Mouse (Mus musculus): ENCODE measurements around the gene Klhl8.

Gene Klhl8

DNA sequence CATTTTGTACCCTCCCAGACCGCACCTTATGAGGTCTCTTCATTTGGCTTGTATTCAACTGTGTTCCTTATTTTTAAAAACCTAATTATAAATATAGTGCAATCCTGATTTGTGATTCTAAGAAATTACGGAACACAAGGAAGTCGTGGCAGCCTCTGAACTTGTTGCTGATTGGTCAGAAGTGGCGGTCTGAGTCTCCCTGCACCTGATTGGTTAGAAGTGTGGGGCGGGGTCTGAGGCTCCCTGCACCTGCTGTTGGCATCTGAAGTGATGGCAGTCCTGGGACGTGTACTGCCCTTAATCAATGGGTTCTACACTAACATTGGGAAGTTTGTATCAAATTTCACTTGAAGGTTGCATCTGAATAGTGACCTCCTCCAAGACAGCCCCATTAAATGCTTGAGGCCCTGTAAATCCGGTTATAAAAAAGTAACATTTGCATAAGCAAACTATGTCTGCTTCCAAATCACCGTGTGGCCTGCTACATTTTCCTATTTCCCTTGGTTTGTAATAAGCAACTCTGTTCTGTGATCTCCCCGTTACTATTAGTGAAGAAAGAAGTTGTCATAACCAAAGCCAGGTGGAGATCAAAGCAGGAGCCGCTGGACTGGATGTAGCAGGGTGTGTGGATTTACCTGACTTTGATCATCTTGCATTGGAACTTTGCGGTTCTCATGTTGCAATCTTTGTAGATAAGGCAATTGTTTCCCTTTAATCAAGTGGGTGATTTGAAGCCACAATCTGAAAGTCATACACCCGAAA is 5.7 kb upstream of the Klhl8 start:
- no peak for DNase-seq (ENCODE audit: low spot score)

DNA sequence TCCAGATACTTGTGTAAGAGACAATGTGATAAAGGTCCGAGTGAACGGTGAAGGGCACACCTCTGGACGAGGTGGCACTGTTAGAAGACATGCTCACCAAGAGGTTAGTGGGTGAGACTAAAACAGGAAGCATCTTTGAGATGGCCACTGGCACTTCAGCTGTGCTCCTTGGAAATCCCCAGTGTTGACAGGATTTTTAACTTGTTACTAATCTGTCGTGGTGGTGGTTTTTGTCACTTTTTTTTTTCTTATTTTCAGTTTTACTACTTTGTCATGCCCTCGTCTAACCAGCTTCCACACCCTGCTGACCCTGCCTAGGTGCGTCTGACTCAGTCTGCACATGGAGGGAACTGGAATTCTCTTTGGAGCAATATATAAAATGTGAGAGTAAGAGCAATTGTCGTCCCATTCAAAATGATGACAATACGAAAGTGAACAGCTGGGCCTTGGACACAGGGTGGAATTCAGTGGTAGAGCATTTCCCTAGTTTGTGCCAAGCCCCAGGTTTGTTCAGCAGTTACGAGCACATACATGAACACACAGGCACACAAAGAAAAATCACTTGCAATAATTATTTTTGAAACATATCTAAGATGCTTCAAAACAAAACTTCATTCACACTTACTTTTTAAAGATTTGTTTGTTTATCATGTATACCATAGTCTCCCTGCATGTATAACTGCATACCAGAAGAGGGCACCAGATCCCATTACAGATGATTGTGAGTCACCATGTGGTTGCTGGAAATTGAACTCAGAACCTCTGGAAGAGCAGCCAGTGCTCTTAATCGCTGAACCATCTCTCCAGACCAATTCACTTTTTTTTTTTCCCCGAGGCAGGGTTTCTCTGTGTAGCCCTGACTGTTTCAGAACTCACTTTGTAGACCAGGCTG is 3.5 kb upstream of the Klhl8 start:
- DNase-seq (ENCODE audit: low spot score) = no peak

DNA sequence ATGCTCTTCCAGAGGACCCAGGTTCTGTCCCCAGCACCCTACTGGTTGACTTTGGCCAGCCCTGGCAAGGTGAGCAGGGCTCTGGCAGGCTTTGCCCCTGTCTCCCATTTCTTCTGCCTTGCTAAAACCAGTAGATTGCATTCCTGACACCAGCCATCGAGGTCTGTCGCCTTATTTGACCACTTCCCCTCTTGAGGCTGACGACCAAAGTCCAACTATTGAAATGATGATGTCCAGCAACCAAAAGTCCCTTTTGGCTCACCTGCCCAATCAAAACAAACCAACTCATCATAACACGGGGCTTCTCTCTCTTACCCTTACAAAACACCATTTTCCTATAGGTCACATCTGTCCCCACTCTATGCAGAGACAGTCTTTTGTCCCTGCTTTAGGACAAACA is 2.1 kb upstream of the Klhl8 start:
- no peak for DNase-seq (ENCODE audit: low spot score)

DNA sequence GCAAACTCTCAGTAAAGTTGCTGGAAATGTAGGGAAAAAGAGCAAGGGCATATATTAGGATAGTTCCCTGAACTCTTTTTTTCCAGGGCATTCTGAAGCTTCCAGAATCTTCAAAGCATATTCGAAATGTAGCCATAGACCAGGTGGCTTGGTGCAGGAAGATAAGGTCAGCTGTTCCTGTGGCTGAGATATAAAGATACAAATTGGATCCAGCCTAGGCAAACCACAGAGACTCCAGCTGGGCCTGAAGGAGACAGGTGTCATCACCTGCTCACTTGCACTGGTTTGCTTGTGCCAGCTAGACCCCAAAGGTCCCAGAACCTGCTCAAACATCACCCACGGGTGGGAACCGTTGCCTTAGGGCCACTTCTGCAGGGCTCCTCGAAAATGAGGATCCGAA is 496 bp upstream of the Klhl8 start:
- no peak for DNase-seq (ENCODE audit: low spot score)

DNA sequence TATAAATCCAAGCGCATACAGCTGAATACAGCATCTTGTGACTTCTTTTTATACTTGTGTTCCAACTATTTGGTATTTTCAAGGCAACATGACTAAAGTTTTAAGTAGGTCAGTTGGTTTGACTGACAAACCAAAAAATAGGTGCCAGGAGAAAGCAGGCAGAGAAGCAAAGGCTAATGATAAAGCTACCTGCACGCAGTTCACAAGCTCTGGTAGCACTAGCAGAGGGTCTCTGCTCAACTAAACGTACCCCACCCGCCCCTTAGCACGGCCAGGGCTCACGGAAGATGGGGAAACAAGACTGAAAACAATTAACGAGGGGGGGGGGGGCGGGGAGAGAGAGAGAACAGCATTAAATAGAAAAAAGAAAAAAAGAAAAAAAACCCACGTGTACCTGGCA is 903 bp downstream of the Klhl8 start:
- DNase-seq (ENCODE audit: low spot score) = no peak

DNA sequence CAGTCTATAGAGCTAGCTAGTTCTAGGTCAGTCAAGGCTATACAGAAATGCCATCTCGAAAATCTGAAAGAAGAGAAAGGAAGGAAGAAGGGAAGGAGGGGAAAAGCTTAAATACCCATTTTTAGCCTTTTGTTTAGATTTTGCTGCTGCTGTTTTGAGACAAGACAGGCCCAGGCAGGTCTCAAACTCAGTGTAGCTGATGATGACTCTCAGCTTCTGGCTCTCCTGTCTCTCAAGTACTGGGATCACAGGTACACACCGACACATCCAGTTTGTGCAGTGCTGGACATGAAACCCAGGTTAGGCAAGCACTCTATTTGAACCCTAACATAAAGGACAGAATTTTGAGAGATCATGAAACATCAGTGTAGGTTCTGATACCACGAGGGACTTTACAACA is 1.6 kb downstream of the Klhl8 start:
- DNase-seq (ENCODE audit: low spot score) = no peak

DNA sequence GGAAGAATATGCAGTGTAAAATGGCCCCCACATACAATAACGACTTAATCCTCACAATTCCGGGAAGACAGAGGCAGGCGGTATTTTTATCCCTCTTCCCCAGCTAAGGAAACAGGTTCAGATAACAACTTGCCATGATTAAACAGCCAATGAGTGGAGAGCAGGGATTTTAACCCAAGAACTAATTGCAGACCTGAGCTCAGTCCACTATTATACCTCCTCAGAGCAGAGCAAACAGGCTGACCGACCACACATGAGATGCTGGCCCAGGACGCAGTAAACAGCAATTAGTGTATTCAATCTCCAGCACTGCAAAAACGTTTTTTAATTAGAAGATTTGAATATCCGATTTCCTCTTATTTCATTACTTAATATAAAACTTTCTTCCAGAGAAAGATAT is 2.2 kb downstream of the Klhl8 start:
- DNase-seq (ENCODE audit: low spot score) = no peak

DNA sequence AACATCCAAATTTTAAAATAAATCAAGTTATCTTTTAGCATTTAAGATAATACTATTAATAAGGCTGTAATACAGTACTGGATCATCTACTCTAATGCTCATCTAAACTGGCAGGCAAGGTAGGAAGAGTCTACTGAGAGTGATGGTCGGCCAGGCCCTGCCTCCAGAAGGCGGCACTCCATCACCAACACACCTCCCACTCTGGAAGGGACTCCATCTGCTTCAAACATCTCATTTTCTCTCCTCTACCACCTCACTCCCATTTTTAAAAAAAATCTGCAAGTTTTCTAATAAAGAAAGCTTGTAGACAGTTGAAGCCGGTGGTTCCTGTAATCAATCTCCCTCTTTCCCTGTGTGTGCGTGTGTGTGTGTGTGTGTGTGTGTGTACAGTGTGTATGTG is 3.2 kb downstream of the Klhl8 start:
- DNase-seq (ENCODE audit: low spot score) = no peak

DNA sequence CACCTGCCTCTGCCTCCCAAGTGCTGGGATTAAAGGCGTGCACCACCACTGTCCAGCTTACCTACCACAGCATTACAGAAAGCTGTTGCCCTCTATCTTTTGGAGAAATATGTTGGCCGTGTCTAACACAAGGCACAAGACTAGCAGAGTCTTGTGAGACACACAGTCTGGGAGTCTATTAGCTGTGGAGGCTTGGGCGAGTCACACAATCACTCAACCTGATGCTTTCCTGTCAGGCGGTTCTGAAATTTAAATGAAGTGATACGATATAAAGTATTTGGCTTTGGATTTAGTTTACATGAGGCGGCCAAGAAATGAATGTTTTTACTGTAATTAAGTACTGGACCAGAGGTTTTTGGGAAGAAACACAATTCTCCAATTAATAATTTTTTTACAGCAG is 4.9 kb downstream of the Klhl8 start:
- no peak for DNase-seq (ENCODE audit: low spot score)

DNA sequence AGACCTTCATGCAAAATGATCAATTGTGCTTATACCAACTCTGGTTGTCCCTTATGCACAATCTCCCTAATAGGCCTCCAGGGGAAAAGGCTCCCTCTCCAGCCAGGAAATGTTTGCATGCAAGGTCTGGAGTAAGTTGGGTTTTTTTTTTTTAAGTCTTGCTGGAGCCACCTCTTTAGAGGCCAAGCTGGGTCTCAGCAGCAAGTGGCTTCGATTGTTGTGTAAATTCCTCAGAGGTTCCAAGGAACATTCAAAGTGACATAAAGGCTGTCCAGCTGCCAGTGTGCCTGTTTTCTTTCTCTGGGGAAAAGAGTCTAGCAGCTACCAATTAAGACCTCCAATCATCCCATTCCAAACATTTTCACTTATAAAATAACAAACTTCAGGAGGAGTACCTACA is 12.7 kb downstream of the Klhl8 start:
- DNase-seq (ENCODE audit: low spot score) = no peak

DNA sequence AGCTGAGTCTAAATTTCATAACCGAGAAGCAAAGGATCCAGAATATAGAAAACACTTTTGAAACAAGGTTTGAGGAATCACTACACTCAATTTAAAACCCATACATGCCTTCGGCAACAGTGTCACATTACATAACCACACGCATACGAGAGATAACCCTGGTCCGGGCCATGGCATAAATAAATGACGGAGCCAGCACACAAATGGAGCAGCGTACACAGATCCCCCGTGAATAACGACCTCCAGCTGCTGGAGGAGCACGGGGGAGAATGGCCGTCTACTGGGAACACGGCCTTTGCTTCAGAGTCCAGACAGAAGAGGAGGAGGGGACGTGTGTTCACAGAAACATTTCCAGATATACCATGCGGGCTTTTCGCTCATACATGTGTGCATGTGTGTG is 21.3 kb downstream of the Klhl8 start:
- DNase-seq (ENCODE audit: low spot score) = no peak

DNA sequence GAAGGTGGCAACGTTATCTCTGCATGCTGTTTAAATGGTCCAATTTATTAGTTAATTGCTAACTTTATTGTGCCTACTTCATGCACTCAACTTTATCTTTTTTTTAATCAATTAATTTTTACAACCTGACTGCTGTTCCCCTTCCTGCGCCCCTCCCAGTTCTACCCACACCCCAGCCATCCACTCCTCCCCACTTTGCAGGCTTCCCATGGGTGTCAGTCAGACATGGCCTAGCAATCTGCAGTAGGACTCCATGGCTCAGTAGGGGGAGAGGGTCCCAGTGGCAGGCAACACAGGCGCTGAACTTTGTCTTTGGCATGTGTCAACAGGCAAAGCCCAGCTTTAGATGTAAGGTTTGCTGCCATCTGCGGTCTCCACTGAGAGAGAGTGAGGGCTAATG is 47.3 kb downstream of the Klhl8 start:
- DNase-seq (ENCODE audit: low spot score) = no peak

DNA sequence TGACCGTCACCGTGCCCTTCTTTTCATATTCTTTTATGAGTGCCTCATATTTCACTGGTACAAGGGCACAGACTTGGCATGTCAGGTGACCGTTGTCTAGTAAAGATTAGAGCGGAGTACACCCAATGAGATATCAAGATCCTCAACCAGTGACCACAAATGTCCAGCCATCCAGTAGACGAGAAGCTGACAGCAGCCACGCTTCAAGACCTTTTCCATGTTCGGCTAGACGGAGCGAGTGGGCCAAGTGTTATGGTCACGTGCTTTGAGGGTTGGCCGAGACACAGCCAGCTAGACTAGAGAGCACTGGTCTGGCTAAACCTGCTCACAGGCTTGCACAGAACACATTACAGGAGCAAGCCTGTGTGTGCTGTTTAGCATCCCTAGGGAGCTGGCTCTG is 50.4 kb downstream of the Klhl8 start:
- DNase-seq (ENCODE audit: low spot score) = no peak

DNA sequence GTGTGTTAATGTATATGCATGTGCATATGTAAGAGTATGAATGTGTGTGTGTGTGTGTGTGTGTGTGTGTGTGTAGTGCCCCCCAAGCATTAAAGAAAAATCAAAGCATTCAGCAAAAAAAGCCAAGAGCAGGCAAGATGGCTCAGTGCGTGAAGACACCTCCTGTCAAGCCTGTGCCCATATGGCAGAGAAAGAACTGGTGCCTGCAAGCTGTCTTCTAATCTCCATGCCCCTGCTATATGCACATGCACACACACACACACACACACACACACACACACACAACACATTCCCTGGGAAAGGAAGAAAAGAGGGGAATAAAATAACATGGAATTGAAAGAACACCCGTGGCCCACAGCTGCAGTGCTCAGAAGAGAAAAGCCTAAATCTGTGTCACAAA is 53.9 kb downstream of the Klhl8 start:
- DNase-seq (ENCODE audit: low spot score) = no peak

DNA sequence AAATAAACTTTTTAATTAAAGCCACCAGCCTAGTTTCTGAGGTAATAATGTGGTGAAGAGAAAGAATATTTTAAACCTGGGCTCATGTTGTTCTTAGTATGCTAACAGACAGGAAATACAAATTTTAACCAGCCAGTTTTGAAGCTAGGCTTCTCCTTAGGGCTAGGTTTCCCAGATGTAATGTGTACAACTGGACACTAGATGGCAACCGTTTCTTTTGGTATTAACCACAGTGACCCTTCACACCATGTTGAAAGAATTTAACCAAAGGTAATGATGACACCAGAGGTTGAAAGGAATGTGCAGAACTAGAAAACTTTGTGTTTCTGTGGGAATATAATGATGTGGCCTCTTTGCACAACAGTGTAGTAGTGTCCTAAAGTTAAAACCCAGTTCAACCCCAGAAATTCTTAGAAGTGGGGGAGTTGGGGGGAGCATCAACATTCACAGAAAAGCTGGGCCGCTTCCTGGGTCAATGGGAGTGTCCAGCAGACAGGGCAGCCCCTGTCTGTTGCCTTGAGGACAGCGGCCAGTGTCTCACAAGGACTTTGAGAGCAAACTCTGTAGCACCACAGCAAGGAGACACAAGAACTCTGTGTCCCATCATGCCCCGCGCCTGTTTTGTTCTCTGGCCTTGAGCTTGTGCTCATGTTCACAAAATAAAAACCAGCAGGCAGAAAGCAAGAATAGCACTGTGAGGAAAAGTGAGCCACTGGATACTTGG is 54.6 kb downstream of the Klhl8 start:
- DNase-seq (ENCODE audit: low spot score) = peak; percentile 86

DNA sequence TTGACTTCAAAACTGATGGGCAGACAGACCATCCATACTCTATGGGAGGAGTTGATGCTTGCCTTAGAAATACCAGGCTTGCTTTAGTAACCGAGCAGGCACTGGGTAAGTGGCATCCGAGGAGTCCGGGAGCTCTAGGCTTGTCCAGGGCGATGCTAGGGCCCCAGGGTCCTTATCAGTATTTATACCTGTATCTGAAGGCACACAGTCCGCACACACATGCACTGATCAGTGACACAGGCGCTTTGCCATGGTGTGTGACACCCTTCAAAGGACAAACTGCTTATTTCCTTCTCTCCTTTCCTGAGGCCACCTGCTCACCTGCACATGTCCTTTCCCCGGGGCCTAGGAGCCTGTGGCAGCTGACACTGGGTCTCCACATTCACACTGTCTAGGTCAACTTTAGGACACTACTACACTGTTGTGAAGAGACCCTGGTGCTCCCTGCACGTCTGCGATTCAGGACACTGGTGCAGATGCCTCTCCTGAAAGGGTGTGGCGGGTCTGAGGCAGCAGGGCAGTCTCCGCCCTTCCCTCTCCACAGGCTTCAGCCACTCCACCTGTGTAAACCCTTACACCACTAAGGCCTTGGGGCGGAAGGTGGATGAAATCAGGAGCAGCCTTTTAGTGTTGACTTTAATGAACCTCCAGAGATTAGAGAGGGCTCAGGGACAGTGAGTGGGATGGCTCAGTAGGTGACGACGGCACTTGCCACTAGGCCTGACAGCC is 55.4 kb downstream of the Klhl8 start:
- DNase-seq (ENCODE audit: low spot score) = no peak

DNA sequence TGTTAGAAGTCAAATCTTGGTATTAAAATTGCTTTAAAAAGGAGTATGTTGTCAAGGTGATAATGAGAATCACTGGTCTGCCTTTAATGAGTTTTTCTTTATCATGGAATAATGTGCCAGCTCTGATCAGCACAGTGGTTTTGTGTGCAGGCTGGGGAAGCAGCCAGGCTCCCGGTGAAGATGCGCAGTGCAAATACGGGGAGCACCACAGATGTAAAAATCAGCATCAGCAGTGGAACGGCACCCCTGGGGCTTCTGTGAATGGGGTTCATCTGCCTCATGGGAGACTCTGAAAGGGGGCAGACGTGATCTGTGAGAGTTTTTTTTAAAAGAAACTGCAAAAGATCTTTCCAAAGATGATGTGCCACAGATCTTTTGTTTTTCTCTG is 56.3 kb downstream of the Klhl8 start:
- DNase-seq (ENCODE audit: low spot score) = no peak

DNA sequence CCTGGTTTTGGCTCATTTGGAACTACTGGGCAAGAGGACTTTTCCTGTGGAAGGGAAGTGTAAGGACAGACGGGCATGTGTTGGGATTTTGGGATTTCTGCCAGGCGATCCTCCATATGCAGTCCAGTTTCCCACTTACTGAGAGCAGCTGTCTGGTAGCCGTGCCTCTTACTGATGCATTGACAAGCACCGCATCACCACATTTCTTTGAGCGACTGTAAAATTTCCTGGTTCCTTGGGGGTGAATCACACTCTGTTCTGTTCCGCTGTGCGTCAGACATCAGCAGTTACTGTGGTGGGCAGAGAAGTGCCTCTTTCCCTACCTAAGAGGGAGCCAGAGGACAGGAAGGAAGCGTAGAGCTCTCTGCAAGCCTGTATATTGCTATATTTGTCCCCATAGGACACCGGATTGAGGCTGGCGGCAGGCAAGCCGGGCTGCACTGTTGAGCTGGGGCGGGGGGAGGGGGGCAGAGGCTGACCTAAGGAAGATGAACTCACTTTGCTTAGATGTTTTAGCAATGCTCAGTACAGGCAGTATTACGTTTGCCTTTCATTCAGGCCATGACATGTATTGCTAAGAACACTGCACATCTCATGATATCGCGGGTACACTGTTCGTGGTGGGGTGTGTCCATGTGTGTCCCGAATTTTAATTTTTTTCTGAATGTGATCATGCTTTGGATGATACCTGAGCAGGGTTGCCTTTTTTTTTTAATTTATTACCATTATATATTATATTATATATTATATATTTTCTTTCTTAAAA is 56.8 kb downstream of the Klhl8 start:
- no peak for DNase-seq (ENCODE audit: low spot score)

DNA sequence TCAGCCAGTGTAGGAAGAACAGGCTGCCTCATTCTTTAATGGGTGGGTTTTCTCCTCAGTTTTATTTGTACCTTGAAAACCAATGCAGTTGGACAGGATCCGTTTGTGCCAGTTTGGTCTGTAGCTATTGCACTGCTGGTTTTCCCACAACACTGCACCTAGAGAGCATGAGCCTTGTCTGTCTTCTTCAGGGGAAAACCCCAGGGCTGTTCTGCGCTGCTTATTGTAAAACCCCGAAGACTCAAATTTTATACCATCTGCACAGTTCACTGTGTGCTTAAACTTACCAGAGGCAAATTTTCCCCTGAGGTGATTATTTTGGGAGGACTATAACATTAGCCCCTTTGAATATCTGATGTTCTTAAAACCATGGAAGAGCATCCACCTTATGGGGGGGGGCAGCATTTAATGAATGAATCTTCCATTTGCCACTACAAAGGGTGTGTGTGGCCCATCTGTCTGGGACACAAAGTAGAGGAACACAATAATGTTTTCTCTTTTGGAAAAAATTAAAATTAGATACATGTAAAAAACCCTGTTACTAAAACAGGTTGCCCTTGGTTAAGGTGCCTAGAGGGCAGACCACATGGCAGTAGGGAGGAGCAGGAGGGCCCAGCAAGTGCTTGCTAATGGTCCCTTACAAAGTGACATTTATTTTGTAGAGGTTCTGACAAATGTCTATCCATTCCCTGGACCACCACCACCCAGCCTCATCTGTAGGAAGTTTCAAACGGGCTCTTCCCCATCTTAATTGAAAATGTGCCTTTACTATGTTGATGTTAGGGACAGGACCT is 58.1 kb downstream of the Klhl8 start:
- no peak for DNase-seq (ENCODE audit: low spot score)

DNA sequence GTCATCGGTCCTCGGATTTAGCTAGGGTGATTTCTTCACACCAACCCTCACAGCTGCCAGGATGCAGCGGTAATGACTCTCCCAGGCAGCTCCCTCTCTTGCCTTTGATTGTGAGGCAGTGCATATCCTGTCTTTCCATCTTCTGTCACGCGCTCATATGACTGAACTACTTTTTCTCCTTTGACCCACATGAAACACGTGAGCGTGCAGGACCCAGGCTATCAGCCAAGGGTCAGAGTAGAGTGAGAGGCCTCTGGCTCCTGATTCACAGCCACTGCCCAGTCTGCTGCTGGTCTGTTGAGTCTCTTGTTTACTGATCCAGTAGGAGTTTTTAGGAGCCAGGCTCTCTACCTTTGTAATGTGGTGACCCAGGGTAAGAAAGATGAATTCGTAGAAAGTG is 62.5 kb downstream of the Klhl8 start:
- DNase-seq (ENCODE audit: low spot score) = no peak

DNA sequence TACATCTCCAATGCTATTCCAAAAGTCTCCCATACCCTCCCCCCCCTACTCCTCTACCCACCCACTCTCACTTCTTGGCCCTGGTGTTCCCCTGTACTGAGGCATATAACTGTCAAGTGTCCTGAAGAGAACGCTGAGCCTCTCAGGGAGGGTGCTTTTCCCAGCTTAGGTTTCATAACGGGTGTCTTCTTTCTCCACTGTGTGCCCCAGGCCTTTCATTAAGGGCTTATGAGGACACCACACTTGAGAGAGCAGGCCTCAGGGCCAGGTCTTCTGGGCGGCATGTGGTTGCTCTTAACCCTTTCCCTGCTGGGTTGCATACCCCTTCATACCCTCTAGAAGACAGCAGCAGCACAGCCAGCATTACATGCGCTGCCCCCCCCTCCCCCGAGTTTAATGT is 64.5 kb downstream of the Klhl8 start:
- DNase-seq (ENCODE audit: low spot score) = peak; percentile 31
